8 mouse cellular contexts compared by ENCODE assay signal in the genomic region with DNA sequence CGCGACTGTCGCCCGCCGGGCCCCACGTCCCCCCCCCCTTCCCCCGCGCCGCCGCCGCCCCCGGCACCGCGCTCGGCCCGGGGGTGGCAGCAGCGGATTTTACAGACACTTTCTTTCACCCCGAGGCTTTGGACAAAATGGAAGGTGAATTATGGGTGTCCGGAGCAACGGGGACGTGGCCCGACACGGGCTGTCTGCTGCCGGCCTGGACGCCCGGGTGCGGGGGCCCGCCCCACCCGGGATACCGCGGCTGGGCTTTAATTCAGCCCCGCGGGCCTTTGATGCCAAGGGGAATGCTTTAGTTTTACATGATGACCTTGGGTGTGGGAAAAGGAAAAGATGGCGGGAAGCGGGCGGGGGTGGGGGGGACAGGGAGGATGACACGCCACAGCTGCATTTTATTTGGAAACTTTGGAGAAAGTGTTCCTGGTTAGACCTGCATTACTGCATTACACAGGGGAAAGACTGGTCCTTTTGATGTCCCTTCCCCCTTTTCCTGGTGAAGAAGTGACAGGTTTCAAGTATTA. TPM values are rescaled to one million over a fixed set of nuclear protein-coding genes. Genes with fewer than 3 reads are reported as not detected.
DNase-seq lines count a peak whose midpoint lies in the region; ATAC-seq lines count a peak whose summit lies in the region.

No protein-coding gene starts in this region.

- WGBS in heart, embryonic 15.5 days: 18% methylated on average over 19 of the region's 37 CpGs
- WGBS in liver, embryonic 13.5 days (ENCODE audit: insufficient replicate concordance): 18% methylated on average over 20 of the region's 37 CpGs
- 10% methylated on average over 29 of the region's 37 CpGs for WGBS in stomach, embryonic 16.5 days

- no peaks in the 10 kb centered on the region; the same call in 1 of the 2 replicates for H3K36me3 ChIP-seq in heart, embryonic 15.5 days
- H3K36me3 ChIP-seq in liver, embryonic 13.5 days: peaks cover 28% of the 10 kb centered on the region
- no peaks in the 10 kb centered on the region for H3K36me3 ChIP-seq in stomach, embryonic 16.5 days (ENCODE audit: control insufficient read depth, insufficient read depth, low read length)

- no peaks in the 10 kb centered on the region; the same call in 1 of the 2 replicates for H3K4me1 ChIP-seq in heart, embryonic 15.5 days (replicated peaks)
- peaks cover 14% of the 10 kb centered on the region for H3K4me1 ChIP-seq in liver, embryonic 13.5 days (replicated peaks)
- no peaks in the 10 kb centered on the region for H3K4me1 ChIP-seq in stomach, embryonic 16.5 days (ENCODE audit: control insufficient read depth, insufficient read depth, low read length)

- DNase-seq in gastrocnemius, postnatal 10 days: peak; percentile 4
- DNase-seq in gastrocnemius, postnatal 14 days: no peak
- peak; percentile 2 for DNase-seq in urinary bladder, postnatal 14 days (ENCODE audit: low spot score)
- DNase-seq in urinary bladder, postnatal 10 days (ENCODE audit: low spot score): no peak
- no peak for DNase-seq in liver, embryonic 13.5 days
- no peak for DNase-seq in left cerebral cortex, adult 9 months (ENCODE audit: low spot score in 2 of 2)

- 0 out of 2 replicates have a peak, but pooled peaks cover 3% of the 10 kb centered on the region for H3K27me3 ChIP-seq in heart, embryonic 15.5 days
- H3K27me3 ChIP-seq in liver, embryonic 13.5 days: no peaks in the 10 kb centered on the region
- H3K27me3 ChIP-seq in stomach, embryonic 16.5 days (ENCODE audit: control insufficient read depth, insufficient read depth, low read length): no peaks in the 10 kb centered on the region

- H3K27ac ChIP-seq in heart, embryonic 15.5 days: peak overlapping the region; percentile 94
- H3K27ac ChIP-seq in liver, embryonic 13.5 days: peak overlapping the region; percentile 94
- peak overlapping the region; percentile 91; the same call in 1 of the 2 replicates for H3K27ac ChIP-seq in stomach, embryonic 16.5 days (ENCODE audit: low read length)

- peak overlapping the region; percentile 78 for H3K9ac ChIP-seq in heart, embryonic 15.5 days
- H3K9ac ChIP-seq in liver, embryonic 13.5 days: peak overlapping the region; percentile 93
- peak overlapping the region; percentile 85 for H3K9ac ChIP-seq in stomach, embryonic 16.5 days (ENCODE audit: low read length)

- H3K4me3 ChIP-seq in heart, embryonic 15.5 days: peak overlapping the region; percentile 75
- peak overlapping the region; percentile 81 for H3K4me3 ChIP-seq in liver, embryonic 13.5 days (replicated peaks)
- peak overlapping the region; percentile 68 for H3K4me3 ChIP-seq in stomach, embryonic 16.5 days (replicated peaks; ENCODE audit: low read length)

- intact Hi-C loops in gastrocnemius, postnatal 14 days (cut with DNase I; ENCODE audit: low total_unique reads): loop anchor here (10.0 kb wide), 1 partner anchor 62 kb away; the partner anchor contains the start of gene Cd99l2

- ATAC-seq in heart, embryonic 15.5 days (replicated peaks; ENCODE audit: insufficient number of reproducible peaks, insufficient read depth, low FRiP score, low read depth): peak; percentile 1; the same call in 1 of the 2 replicates
- ATAC-seq in liver, embryonic 13.5 days (ENCODE audit: low read depth): no peak
- no peak for ATAC-seq in stomach, embryonic 16.5 days (ENCODE audit: insufficient read depth, low FRiP score)

- H3K4me2 ChIP-seq in heart, embryonic 15.5 days: peak overlapping the region; percentile 81
- H3K4me2 ChIP-seq in liver, embryonic 13.5 days: peak overlapping the region; percentile 74
- H3K4me2 ChIP-seq in stomach, embryonic 16.5 days (ENCODE audit: low read depth, low read length): peak overlapping the region; percentile 48

- no peaks in the 10 kb centered on the region for H3K9me3 ChIP-seq in heart, embryonic 15.5 days (replicated peaks)
- peaks cover 4% of the 10 kb centered on the region; the same call in 1 of the 2 replicates for H3K9me3 ChIP-seq in liver, embryonic 13.5 days (replicated peaks)
- H3K9me3 ChIP-seq in stomach, embryonic 16.5 days (replicated peaks; ENCODE audit: control insufficient read depth, low read length): no peaks in the 10 kb centered on the region

RNA-seq across cellular contexts. Expression of gene Hmgb3, which starts 1.3 kb away (rescaled TPM):
- 10 to 100 TPM; 24.9 to 28.1 TPM for total RNA-seq in gastrocnemius, postnatal 10 days (2021)
- total RNA-seq in gastrocnemius, postnatal 14 days (2021): 10 to 100 TPM; 14.2 to 16.7 TPM
- polyA plus RNA-seq in heart, embryonic 15.5 days (2015; fragmentation: Nextera tagmentation; extraction: Ambion mirVana): 155 and 156 TPM in 2 replicates
- 292 and 348 TPM in 2 replicates for polyA plus RNA-seq in liver, embryonic 13.5 days (2015; fragmentation: Nextera tagmentation; extraction: Ambion mirVana)
- polyA plus RNA-seq in stomach, embryonic 16.5 days (2015; fragmentation: Nextera tagmentation; extraction: Ambion mirVana): 152 and 163 TPM in 2 replicates

Comparison
In these comparisons a context has a peak if more than half of its experiments do, and no peak if none do; other contexts are left out.
1. DNase-seq: peak in gastrocnemius, postnatal 10 days (single experiment) and urinary bladder, postnatal 14 days (single experiment); none in gastrocnemius, postnatal 14 days (single experiment), urinary bladder, postnatal 10 days (single experiment), liver, embryonic 13.5 days (single experiment) and left cerebral cortex, adult 9 months (0 of 2).
2. Peak in every context shown above with its lines, with median percentiles within 50 percentile points of each other: H3K27ac ChIP-seq, H3K4me2 ChIP-seq, H3K4me3 ChIP-seq and H3K9ac ChIP-seq.